Mouse (Mus musculus) heart, embryonic 10.5 days (tissue): ENCODE results near the gene Copz1. TPM values are rescaled to one million over a fixed set of nuclear protein-coding genes. Genes with fewer than 3 reads are reported as not detected.
"Not testable (repeated sequence)": the region's sequence is repeated elsewhere in the genome, so short reads cannot be mapped to it uniquely, and the experiment has no call there.

Experiments used
- DNase-seq: peaks from one replicate; pipeline ENCODE4 v3.0.0-alpha.2; 2017; ENCODE audit warnings: low spot score
- H3K27ac ChIP-seq: fragments of 300-500 bp; sonication (generic); 2 replicates; pipeline ENCODE4 v1.5.1; 2016; ENCODE audit warnings: mild to moderate bottlenecking
- H3K27me3 ChIP-seq: fragments of 300-500 bp; sonication (generic); 2 replicates; pipeline ENCODE4 v1.6.1; 2016; ENCODE audit warnings: mild to moderate bottlenecking; ENCODE audit not compliant: poor library complexity, insufficient read depth, severe bottlenecking
- H3K36me3 ChIP-seq: fragments of 300-500 bp; sonication (generic); 2 replicates; pipeline ENCODE4 v1.6.1; 2016; ENCODE audit warnings: mild to moderate bottlenecking, moderate library complexity
- H3K4me1 ChIP-seq: fragments of 300-500 bp; sonication (generic); 2 replicates; pipeline ENCODE4 v1.6.1; 2016; ENCODE audit warnings: mild to moderate bottlenecking
- H3K4me3 ChIP-seq: fragments of 300-500 bp; sonication (generic); 2 replicates; pipeline ENCODE4 v1.5.1; 2016; ENCODE audit warnings: mild to moderate bottlenecking, moderate library complexity
- H3K9me3 ChIP-seq: fragments of 300-500 bp; sonication (generic); 2 replicates; pipeline ENCODE4 v1.6.1; 2016; ENCODE audit warnings: mild to moderate bottlenecking, moderate library complexity
- WGBS: fragments of 180-500 bp; shearing (Covaris S2); methylation state at CpG from one replicate; pipeline ENCODE4 v1.1.7; 2016; 5-methylcytosine and 5-hydroxymethylcytosine counted together
- polyA plus RNA-seq: library from polyadenylated mRNA; unstranded; fragments of >200 nt; fragmentation: Nextera tagmentation; extraction: Ambion mirVana; gene quantifications from 2 replicates; pipeline ENCODE4 v1.2.1, GENCODE M21; 2016

Copz1 gene
- 220 and 264 TPM in 2 replicates for polyA plus RNA-seq

GRCm38 (mm10) chr15:103272419-103273279 is at the start of gene Copz1:
Gene Copz1, plus strand, starts transcription at chr15:103272714.
- H3K27ac ChIP-seq, result peak within 1 kb of the TSS; percentile 94
- H3K4me1 ChIP-seq, result peaks cover 15% of the 10 kb centered on the region
- DNase-seq, result peak; percentile 100
- H3K36me3 ChIP-seq, result no peaks in the 10 kb centered on the region
- peak within 1 kb of the TSS; percentile 82 for H3K4me3 ChIP-seq
- H3K27me3 ChIP-seq, result no peaks in the 10 kb centered on the region
- H3K9me3 ChIP-seq, result no peaks in the 10 kb centered on the region
- WGBS, result under 1% methylated on average over 38 of the region's 38 CpGs

GRCm38 (mm10) chr15:103224161-103224560 is 48.4 kb upstream of the Copz1 start:
- Histone ChIP-seq H3K27me3 (no peaks in the 10 kb centered on the region), H3K9me3 (no peaks in the 10 kb centered on the region), H3K36me3 (peaks cover 4% of the 10 kb centered on the region; the same call in 1 of the 2 replicates), H3K4me3 (no peak overlapping the region), H3K27ac (no peak overlapping the region), H3K4me1 (peaks cover 16% of the 10 kb centered on the region)
- WGBS, result 88% methylated on average over 2 of the region's 2 CpGs
- no peak for DNase-seq

GRCm38 (mm10) chr15:103227022-103227421 is 45.5 kb upstream of the Copz1 start:
- no peaks in the 10 kb centered on the region; the same call in 1 of the 2 replicates for H3K4me1 ChIP-seq
- H3K9me3 ChIP-seq, result no peaks in the 10 kb centered on the region
- H3K4me3 ChIP-seq, result no peak overlapping the region
- 90% methylated on average over 3 of the region's 3 CpGs for WGBS
- no peak for DNase-seq
- no peaks in the 10 kb centered on the region for H3K27me3 ChIP-seq
- no peak overlapping the region for H3K27ac ChIP-seq
- peaks cover 4% of the 10 kb centered on the region; the same call in 1 of the 2 replicates for H3K36me3 ChIP-seq

- Histone ChIP-seq H3K27ac (no peak overlapping the region), H3K9me3 (no peaks in the 10 kb centered on the region), H3K27me3 (no peaks in the 10 kb centered on the region), H3K4me3 (no peak overlapping the region), H3K36me3 (peaks cover 4% of the 10 kb centered on the region; the same call in 1 of the 2 replicates), H3K4me1 (no peaks in the 10 kb centered on the region; the same call in 1 of the 2 replicates)
- no peak for DNase-seq
- WGBS, result 81% methylated on average over 2 of the region's 2 CpGs
Measured at GRCm38 (mm10) chr15:103227572-103227971, 44.9 kb upstream of the Copz1 start.

GRCm38 (mm10) chr15:103228904-103229303 is 43.6 kb upstream of the Copz1 start:
- no peaks in the 10 kb centered on the region for H3K27me3 ChIP-seq
- no peak for DNase-seq
- H3K36me3 ChIP-seq, result peaks cover 6% of the 10 kb centered on the region; the same call in 1 of the 2 replicates
- H3K4me3 ChIP-seq, result no peak overlapping the region
- no peak overlapping the region for H3K27ac ChIP-seq
- H3K9me3 ChIP-seq, result no peaks in the 10 kb centered on the region
- no peaks in the 10 kb centered on the region; the same call in 1 of the 2 replicates for H3K4me1 ChIP-seq
- 63% methylated on average over 2 of the region's 2 CpGs for WGBS

GRCm38 (mm10) chr15:103233119-103233518 is 39.4 kb upstream of the Copz1 start:
- Histone ChIP-seq H3K4me1 (no peaks in the 10 kb centered on the region; the same call in 1 of the 2 replicates), H3K9me3 (no peaks in the 10 kb centered on the region), H3K27ac (no peak overlapping the region), H3K36me3 (peaks cover 24% of the 10 kb centered on the region), H3K27me3 (no peaks in the 10 kb centered on the region), H3K4me3 (no peak overlapping the region)
- DNase-seq, result no peak
- 88% methylated on average over 2 of the region's 2 CpGs for whole genome bisulfite sequencing

- WGBS, result 93% methylated on average over 7 of the region's 7 CpGs
- Histone ChIP-seq H3K9me3 (no peaks in the 10 kb centered on the region), H3K4me1 (peaks cover 3% of the 10 kb centered on the region), H3K36me3 (peaks cover 39% of the 10 kb centered on the region), H3K4me3 (no peak overlapping the region), H3K27ac (no peak overlapping the region), H3K27me3 (no peaks in the 10 kb centered on the region)
- no peak for DNase-seq
Measured at GRCm38 (mm10) chr15:103237295-103237694, 35.2 kb upstream of the Copz1 start.

GRCm38 (mm10) chr15:103239130-103239684 is 33.3 kb upstream of the Copz1 start:
- H3K36me3 ChIP-seq, result peaks cover 54% of the 10 kb centered on the region
- WGBS, result 0% methylated on average over 26 of the region's 26 CpGs
- H3K27ac ChIP-seq, result peak overlapping the region; percentile 97
- H3K9me3 ChIP-seq, result no peaks in the 10 kb centered on the region
- H3K4me3 ChIP-seq, result peak overlapping the region; percentile 74
- H3K4me1 ChIP-seq, result peaks cover 19% of the 10 kb centered on the region
- H3K27me3 ChIP-seq, result no peaks in the 10 kb centered on the region
- DNase-seq, result peak; percentile 99

GRCm38 (mm10) chr15:103239685-103240159 is 32.8 kb upstream of the Copz1 start, which contains the start of gene Cbx5:
Gene Cbx5, minus strand, starts transcription at chr15:103239816.
- Histone ChIP-seq H3K4me3 (peak within 1 kb of the TSS; percentile 74), H3K4me1 (peaks cover 19% of the 10 kb centered on the region), H3K27me3 (no peaks in the 10 kb centered on the region), H3K9me3 (no peaks in the 10 kb centered on the region), H3K27ac (peak within 1 kb of the TSS; percentile 97), H3K36me3 (peaks cover 49% of the 10 kb centered on the region)
- DNase-seq, result peak; percentile 98
- under 1% methylated on average over 39 of the region's 39 CpGs for WGBS

- under 1% methylated on average over 47 of the region's 47 CpGs for WGBS
Measured at GRCm38 (mm10) chr15:103240160-103241028, 32.1 kb upstream of the Copz1 start, which contains the start of gene Hnrnpa1. Gene Hnrnpa1, plus strand, starts transcription at chr15:103240432.

GRCm38 (mm10) chr15:103241071-103242018 is 31.2 kb upstream of the Copz1 start:
- WGBS, result 14% methylated on average over 12 of the region's 12 CpGs
- Histone ChIP-seq H3K27ac (peak overlapping the region; percentile 97), H3K4me1 (peaks cover 24% of the 10 kb centered on the region), H3K36me3 (peaks cover 49% of the 10 kb centered on the region), H3K4me3 (peak overlapping the region; percentile 74)
- not testable (repeated sequence) for H3K27me3 ChIP-seq, DNase-seq, H3K9me3 ChIP-seq

More at GRCm38 (mm10) chr15:103240160-103241028, 32.1 kb upstream of the Copz1 start, which contains the start of gene Hnrnpa1:
- Histone ChIP-seq H3K36me3 (peaks cover 49% of the 10 kb centered on the region), H3K4me1 (peaks cover 20% of the 10 kb centered on the region), H3K4me3 (peak within 1 kb of the TSS; percentile 74), H3K27me3 (no peaks in the 10 kb centered on the region), H3K27ac (peak within 1 kb of the TSS; percentile 97), H3K9me3 (no peaks in the 10 kb centered on the region)
- DNase-seq, result peak; percentile 98
